Mouse (Mus musculus) retina, adult 2 months (tissue): ENCODE results near the gene Senp7.
"Not testable (repeated sequence)": the region's sequence is repeated elsewhere in the genome, so short reads cannot be mapped to it uniquely, and the experiment has no call there.

Experiments
- DNase-seq: peaks from one replicate; pipeline ENCODE4 v3.0.0-alpha.2; 2012; ENCODE audit warnings: low read depth, low spot score

The Senp7 gene

DNA sequence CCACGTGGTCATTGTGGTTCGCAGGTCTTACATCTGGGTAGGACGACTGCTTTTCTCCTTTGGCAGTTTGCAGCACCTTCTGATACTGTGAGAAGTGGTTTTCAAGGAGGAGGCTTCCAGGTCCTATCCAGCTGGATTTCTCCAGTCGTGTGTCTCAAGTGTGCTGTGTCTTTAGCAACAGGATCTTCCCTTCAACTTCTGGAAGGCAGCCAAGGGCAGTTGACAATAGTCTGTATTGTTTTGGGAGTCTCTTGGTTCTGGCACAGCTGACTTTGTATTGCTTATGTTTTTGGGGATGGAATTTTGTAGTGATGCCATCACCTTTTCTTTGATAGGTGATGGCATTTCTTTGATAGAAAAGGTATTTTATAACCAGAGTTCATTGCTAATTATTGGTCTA lies 86.0 kb downstream of the Senp7 start:
- DNase-seq: no peak

GRCm38 (mm10) chr16:56137672-56138071 lies 89.5 kb downstream of the Senp7 start:
- not testable (repeated sequence) for DNase-seq

DNA sequence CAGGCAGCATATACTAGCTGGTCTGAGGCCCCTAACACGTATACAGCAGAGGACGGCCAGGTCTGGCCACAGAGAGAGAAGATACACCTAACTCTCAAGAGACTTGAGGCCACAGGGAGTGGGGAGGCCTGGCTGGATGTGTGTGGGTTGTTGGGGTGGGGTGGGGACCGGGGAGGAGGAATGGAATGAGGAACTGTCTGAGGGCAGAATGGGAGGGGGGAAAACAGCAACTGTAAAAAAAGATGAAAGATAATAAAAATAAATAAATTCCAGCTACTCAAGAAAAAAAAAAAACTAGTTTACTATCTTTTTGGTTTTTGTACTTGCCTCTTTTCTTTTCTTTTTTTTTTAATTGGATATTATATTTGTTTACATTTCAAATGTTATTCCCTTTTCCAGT lies 91.8 kb downstream of the Senp7 start:
- DNase-seq: no peak

GRCm38 (mm10) chr16:56144876-56145555 lies 96.9 kb downstream of the Senp7 start:
- DNase-seq: no peak

GRCm38 (mm10) chr16:56147679-56148078 lies 99.5 kb downstream of the Senp7 start:
- no peak for DNase-seq

- no peak for DNase-seq
These were observed 115.3 kb downstream of the Senp7 start for GRCm38 (mm10) chr16:56163466-56163865.

DNA sequence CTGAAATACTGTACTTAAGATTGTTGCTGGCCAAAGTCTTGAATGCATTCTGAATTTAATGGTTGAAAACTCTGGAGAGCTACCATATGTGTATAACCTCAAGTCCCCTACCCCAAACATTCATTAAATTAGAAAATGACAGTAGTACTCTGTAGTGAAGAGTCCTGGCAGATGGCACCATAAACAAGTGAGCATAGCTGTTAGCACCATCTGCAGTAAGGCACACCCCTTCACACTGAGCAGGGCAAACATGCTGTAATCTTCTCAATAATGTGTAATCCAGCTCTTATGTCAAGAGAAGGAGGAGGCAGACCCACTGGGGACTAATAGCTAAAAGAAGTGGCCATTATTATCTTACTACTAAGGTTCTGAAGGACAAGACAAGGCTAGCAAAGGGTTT lies 122.1 kb downstream of the Senp7 start:
- no peak for DNase-seq

DNA sequence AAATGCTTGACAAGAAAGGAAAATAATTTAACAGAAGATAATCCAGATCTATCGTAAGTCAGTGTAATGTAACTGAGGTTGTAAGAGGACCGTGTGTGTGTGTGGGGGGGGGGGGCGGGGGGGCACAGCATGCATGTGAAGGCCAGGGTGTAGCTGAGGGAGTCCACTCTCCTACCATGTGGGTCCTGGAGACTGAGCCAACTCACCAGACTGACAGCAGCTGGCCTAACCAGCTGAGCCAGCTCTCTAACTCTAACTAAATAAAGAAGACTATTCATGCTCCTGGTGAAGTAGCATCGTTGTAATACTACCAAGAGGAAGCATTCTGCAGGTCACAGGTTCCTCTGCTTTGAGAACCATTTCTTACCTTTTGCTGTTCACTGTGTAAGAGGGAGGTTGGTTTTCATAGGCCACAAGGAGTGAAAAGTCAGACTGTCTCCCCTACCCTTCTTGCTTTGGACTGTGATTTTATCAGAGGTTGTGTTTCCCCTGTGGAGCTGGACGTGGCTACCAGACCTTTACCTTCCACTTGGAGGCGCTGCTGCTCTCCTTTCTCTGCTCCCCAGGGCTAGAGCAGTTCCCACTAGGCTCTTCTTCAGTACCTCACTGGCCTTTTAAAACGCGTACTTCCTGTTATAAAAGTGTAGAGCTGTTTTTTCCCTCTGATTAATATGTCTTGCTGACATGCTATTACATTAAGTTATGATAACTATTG lies 127.9 kb downstream of the Senp7 start:
- peak; percentile 33 for DNase-seq

- DNase-seq: no peak
These were observed 138.7 kb downstream of the Senp7 start for GRCm38 (mm10) chr16:56186863-56187262.

GRCm38 (mm10) chr16:56188198-56188597 lies 140.1 kb downstream of the Senp7 start:
- peak; percentile 59 for DNase-seq

DNA sequence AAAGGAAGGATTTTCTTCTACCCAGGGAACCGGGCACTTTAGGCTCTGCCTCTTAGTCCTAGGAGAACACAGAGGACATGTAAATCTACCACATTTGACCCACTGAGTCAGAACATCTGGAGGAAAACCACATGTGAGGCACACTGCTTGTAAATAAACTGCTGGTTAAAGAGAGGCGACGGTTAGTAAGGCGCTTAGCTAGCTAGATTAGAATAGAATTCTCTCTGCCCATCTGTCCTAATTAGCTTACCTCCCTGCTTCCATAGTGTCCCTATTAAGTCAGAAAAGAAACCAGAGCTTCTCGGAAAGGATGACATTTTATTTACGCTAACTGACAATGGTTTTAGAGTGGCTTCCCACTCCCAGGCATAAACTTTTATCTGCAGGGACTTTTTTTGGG lies 155.9 kb downstream of the Senp7 start, which contains the start of gene Impg2:
TSS of gene Impg2 (plus strand) at position 263 of the 400 bp plus-strand sequence.
- peak; percentile 64 for DNase-seq

GRCm38 (mm10) chr16:56212740-56213139 lies 164.6 kb downstream of the Senp7 start:
- DNase-seq: no peak

- no peak for DNase-seq
These were observed 179.5 kb downstream of the Senp7 start for GRCm38 (mm10) chr16:56227686-56228085.

DNA sequence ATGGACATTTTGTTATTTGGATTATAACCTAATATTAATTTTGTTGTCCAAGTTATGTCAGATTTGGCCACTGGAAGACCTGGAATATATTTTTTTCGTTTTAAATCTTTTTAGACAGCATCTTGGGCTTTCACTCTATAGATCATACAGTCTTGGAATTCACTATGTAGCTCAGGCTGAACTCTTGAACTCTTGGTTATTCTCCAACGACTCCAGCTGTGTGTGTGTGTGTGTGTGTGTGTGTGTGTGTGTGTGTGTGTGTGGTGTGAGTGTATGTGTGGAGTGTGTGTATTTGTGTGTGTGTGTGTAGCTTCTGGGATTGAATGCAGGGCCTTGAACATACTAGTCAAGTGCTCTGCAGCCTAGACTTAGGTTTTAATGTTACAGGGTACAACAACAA lies 181.3 kb downstream of the Senp7 start:
- DNase-seq: no peak

DNA sequence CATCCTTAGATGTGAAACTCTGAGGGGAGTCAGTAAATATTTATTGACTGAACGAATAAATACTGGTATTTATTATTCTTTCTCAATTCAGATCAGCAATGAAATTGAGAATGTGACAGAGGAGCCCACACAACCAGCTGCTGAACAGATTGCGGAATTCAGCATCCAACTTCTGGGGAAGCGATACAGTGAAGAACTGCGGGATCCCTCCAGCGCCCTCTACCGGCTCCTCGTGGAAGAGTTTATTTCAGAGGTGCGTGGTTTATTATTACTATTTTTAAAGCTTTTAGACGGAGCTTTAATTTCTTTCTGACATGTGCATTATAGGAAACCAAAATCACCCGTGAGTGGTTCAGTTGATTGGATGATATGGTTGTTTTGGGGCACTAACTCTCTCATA lies 183.2 kb downstream of the Senp7 start:
- DNase-seq: no peak

DNA sequence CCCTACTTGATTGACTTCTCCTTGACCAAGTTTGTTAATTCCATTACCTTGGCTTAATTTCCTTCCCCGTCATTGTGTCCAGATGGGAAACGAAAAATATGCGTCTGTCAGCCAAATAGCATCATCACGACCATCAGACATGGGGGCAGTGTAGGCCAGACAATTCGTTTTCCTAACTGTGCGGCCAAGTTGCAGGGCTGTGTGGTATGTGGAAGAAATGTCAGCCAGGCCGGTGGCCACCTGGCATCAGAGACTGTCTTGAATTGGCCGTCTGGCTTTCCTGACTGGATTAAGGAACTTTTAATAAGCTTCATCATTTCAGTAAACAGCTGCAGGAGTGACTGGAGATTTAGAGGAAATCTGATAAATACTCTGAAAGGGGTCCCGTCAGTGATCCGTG lies 184.6 kb downstream of the Senp7 start:
- DNase-seq: no peak
